Mouse (Mus musculus) MEL (cell line): Measurements from ENCODE around the gene Cav2. TPM values are rescaled to one million over a fixed set of nuclear protein-coding genes. Genes with fewer than 3 reads are reported as not detected.

Experiments used
- DNase-seq: peaks from one replicate; pipeline ENCODE4 v3.0.0; 2011; ENCODE audit warnings: low read depth, low spot score
- H3K27ac ChIP-seq: 2 replicates; pipeline ENCODE4 v1.5.1; 2012; ENCODE audit warnings: low read depth, mild to moderate bottlenecking, control low read depth, low read length, moderate library complexity; ENCODE audit not compliant: control insufficient read depth
- H3K27me3 ChIP-seq, 2 experiments: fragments of 150-350 bp in 1 of 2; sonication (generic) in 1 of 2; 2 replicates each; pipeline ENCODE4 v1.6.1; 2012; ENCODE audit warnings: low read length in 2 of 2, mild to moderate bottlenecking in 2 of 2, improper control_type of control experiment in 1 of 2, moderate library complexity in 1 of 2; ENCODE audit not compliant: insufficient read depth in 2 of 2, control insufficient read depth in 1 of 2
- H3K36me3 ChIP-seq, 2 experiments: 2 replicates each; pipeline ENCODE4 v1.6.1; 2012 to 2014; ENCODE audit warnings: low read length in 2 of 2, improper control_type of control experiment in 1 of 2, inconsistent platforms in 1 of 2, mild to moderate bottlenecking in 1 of 2; ENCODE audit not compliant: insufficient read depth in 2 of 2, control insufficient read depth in 1 of 2
- H3K4me1 ChIP-seq, 2 experiments: fragments of 150-350 bp in 1 of 2; sonication (generic) in 1 of 2; 2 replicates each; pipeline ENCODE4 v1.6.1; 2012; ENCODE audit warnings: low read length in 2 of 2, improper control_type of control experiment in 1 of 2, mild to moderate bottlenecking in 1 of 2; ENCODE audit not compliant: insufficient read depth in 2 of 2, control insufficient read depth in 1 of 2
- H3K4me3 ChIP-seq, 2 experiments: fragments of 150-350 bp in 1 of 2; sonication (generic) in 1 of 2; 2 replicates each; pipeline ENCODE4 v1.5.1; 2012; ENCODE audit warnings: low read depth in 2 of 2, low read length in 2 of 2, mild to moderate bottlenecking in 2 of 2, moderate library complexity in 2 of 2, control low read depth in 1 of 2, improper control_type of control experiment in 1 of 2; ENCODE audit not compliant: control insufficient read depth in 1 of 2, insufficient read depth in 1 of 2
- H3K79me2 ChIP-seq: 2 replicates; pipeline ENCODE4 v1.6.1; 2012; ENCODE audit warnings: mild to moderate bottlenecking, low read length, moderate library complexity; ENCODE audit not compliant: control insufficient read depth, poor library complexity, insufficient read depth
- H3K9ac ChIP-seq: 2 replicates; pipeline ENCODE4 v1.6.1; 2012; ENCODE audit warnings: low read depth, mild to moderate bottlenecking, control low read depth, low read length, moderate library complexity; ENCODE audit not compliant: control insufficient read depth, poor library complexity, severe bottlenecking
- H3K9me3 ChIP-seq: fragments of 150-350 bp; sonication (generic); replicated peaks from 2 replicates; pipeline ENCODE4 v1.6.1; 2012; ENCODE audit warnings: mild to moderate bottlenecking, low read length, improper control_type of control experiment, moderate library complexity; ENCODE audit not compliant: insufficient read depth
- BHLHE40 ChIP-seq: IDR thresholded peaks from 2 replicates; pipeline ENCODE4 v1.6.1; 2012; ENCODE audit warnings: low read depth, mild to moderate bottlenecking, inconsistent platforms, low read length, improper control_type of control experiment, borderline replicate concordance
- CHD2 ChIP-seq: IDR thresholded peaks from 2 replicates; pipeline ENCODE4 v1.6.1; 2011; ENCODE audit warnings: low read length, improper control_type of control experiment
- ETS1 ChIP-seq: IDR thresholded peaks from 2 replicates; pipeline ENCODE4 v1.6.1; 2012; ENCODE audit warnings: low read depth, mild to moderate bottlenecking, inconsistent platforms, low read length, improper control_type of control experiment, moderate library complexity
- GABPA ChIP-seq: IDR thresholded peaks from 2 replicates; pipeline ENCODE4 v1.6.1; 2012; ENCODE audit warnings: low read depth, mild to moderate bottlenecking, inconsistent platforms, low read length, improper control_type of control experiment, moderate library complexity
- JUND ChIP-seq: IDR thresholded peaks from 2 replicates; pipeline ENCODE4 v1.6.1; 2011; ENCODE audit warnings: low read depth, mild to moderate bottlenecking, improper control_type of control experiment, low read length
- KAT2A ChIP-seq: conservative IDR thresholded peaks from 2 replicates; pipeline ENCODE4 v1.6.1; 2012; ENCODE audit warnings: low read depth, low read length, improper control_type of control experiment, inconsistent platforms
- MAFK ChIP-seq: IDR thresholded peaks from 2 replicates; pipeline ENCODE4 v1.6.1; 2011; ENCODE audit warnings: low read depth, mild to moderate bottlenecking, low read length, improper control_type of control experiment, borderline replicate concordance
- MAX ChIP-seq: IDR thresholded peaks from 2 replicates; pipeline ENCODE4 v1.6.1; 2011; ENCODE audit warnings: low read length, improper control_type of control experiment
- MEF2A ChIP-seq: IDR thresholded peaks from 2 replicates; pipeline ENCODE4 v1.6.1; 2014; ENCODE audit warnings: low read depth, mild to moderate bottlenecking, inconsistent platforms, low read length, improper control_type of control experiment; ENCODE audit not compliant: poor library complexity, insufficient replicate concordance, severe bottlenecking; ENCODE audit errors: extremely low read depth
- MXI1 ChIP-seq: IDR thresholded peaks from 2 replicates; pipeline ENCODE4 v1.6.1; 2011; ENCODE audit warnings: mild to moderate bottlenecking, low read depth, low read length, improper control_type of control experiment
- MYC ChIP-seq: IDR thresholded peaks from 2 replicates; pipeline ENCODE4 v1.6.1; 2011; ENCODE audit warnings: low read depth, mild to moderate bottlenecking, low read length, improper control_type of control experiment, moderate library complexity
- POLR2AphosphoS5 ChIP-seq: IDR thresholded peaks from 2 replicates; pipeline ENCODE4 v1.6.1; 2012; ENCODE audit warnings: low read depth, borderline replicate concordance, mild to moderate bottlenecking, inconsistent platforms, low read length, moderate library complexity, mixed read lengths
- RCOR1 ChIP-seq: IDR thresholded peaks from 2 replicates; pipeline ENCODE4 v1.6.1; 2012; ENCODE audit warnings: low read depth, mild to moderate bottlenecking, inconsistent platforms, low read length, improper control_type of control experiment
- UBTF ChIP-seq: IDR thresholded peaks from 2 replicates; pipeline ENCODE4 v1.6.1; 2012; ENCODE audit warnings: low read depth, mild to moderate bottlenecking, inconsistent platforms, low read length, improper control_type of control experiment, moderate library complexity, borderline replicate concordance; ENCODE audit not compliant: insufficient read depth
- USF1 ChIP-seq: IDR thresholded peaks from 2 replicates; pipeline ENCODE4 v1.6.1; 2014; ENCODE audit warnings: low read depth, mild to moderate bottlenecking, inconsistent platforms, low read length, improper control_type of control experiment, moderate library complexity
- ZKSCAN1 ChIP-seq: IDR thresholded peaks from 2 replicates; pipeline ENCODE4 v1.6.1; 2012; ENCODE audit warnings: low read depth, mild to moderate bottlenecking, inconsistent platforms, low read length, improper control_type of control experiment, moderate library complexity
- polyA plus RNA-seq, 2 experiments: library from polyadenylated mRNA; stranded (reverse) in 1 of 2; unstranded in 1 of 2; fragments of >175 nt in 1 of 2; fragments of >200 nt in 1 of 2; gene quantifications; 2 replicates each; pipeline versions ENCODE4 v1.2.1 to v1.2.4; 2012; ENCODE audit warnings: low replicate concordance in 2 of 2, low read depth in 1 of 2; ENCODE audit not compliant: insufficient read length in 2 of 2, insufficient read depth in 1 of 2, missing spikeins in 1 of 2
- total RNA-seq: library from RNA; depleted of rRNA; stranded (reverse); fragments of 300-350 nt; gene quantifications from 2 replicates; pipeline ENCODE4 v1.2.3, GENCODE M21; 2012

The Cav2 gene
- total and polyA plus RNA-seq, 3 experiments = not detected

- Histone ChIP-seq H3K27me3 (no peaks in the 10 kb centered on the region), H3K4me1 (no peaks in the 10 kb centered on the region), H3K79me2 (no peaks in the 10 kb centered on the region), H3K4me3 (no peak overlapping the region), H3K36me3 (no peaks in the 10 kb centered on the region), H3K9ac (no peak overlapping the region), H3K27ac (no peak overlapping the region), H3K9me3 (no peaks in the 10 kb centered on the region)
- TF ChIP-seq MXI1 = no peak
- no peak for TF ChIP-seq MAX
- no peak for TF ChIP-seq ETS1
- no peak for TF ChIP-seq CHD2
- no peak for TF ChIP-seq MAFK
- no peak for TF ChIP-seq MEF2A
- TF ChIP-seq ZKSCAN1 = no peak
- no peak for TF ChIP-seq RCOR1
- no peak for TF ChIP-seq USF1
- no peak for TF ChIP-seq GABPA
- no peak for TF ChIP-seq MYC
- no peak for TF ChIP-seq JUND
- TF ChIP-seq POLR2AphosphoS5 = no peak
- no peak for TF ChIP-seq UBTF
- no peak for DNase-seq
Measured at GRCm38 (mm10) chr6:17262786-17263185, 18.2 kb upstream of the Cav2 start.

GRCm38 (mm10) chr6:17265043-17265442 is 15.9 kb upstream of the Cav2 start:
- no peaks in the 10 kb centered on the region for H3K27me3 ChIP-seq
- no peak for TF ChIP-seq KAT2A
- TF ChIP-seq ETS1 = no peak
- TF ChIP-seq BHLHE40 = no peak
- TF ChIP-seq RCOR1 = no peak
- no peak for TF ChIP-seq ZKSCAN1
- no peak for TF ChIP-seq JUND
- H3K27ac ChIP-seq = no peak overlapping the region
- no peaks in the 10 kb centered on the region for H3K4me1 ChIP-seq
- no peak overlapping the region for H3K4me3 ChIP-seq
- DNase-seq = no peak
- no peaks in the 10 kb centered on the region for H3K79me2 ChIP-seq
- no peaks in the 10 kb centered on the region for H3K9me3 ChIP-seq
- no peaks in the 10 kb centered on the region for H3K36me3 ChIP-seq
- no peak overlapping the region for H3K9ac ChIP-seq
